Mouse (Mus musculus) CH12.LX (cell line): ENCODE measurements around the gene Cdkl4. TPM values are rescaled to one million over a fixed set of nuclear protein-coding genes. Genes with fewer than 3 reads are reported as not detected.

Experiments used
- DNase-seq: peaks from one replicate; pipeline ENCODE4 v3.0.0-alpha.2; 2013; ENCODE audit errors: extremely low read depth
- H3K27ac ChIP-seq: 2 replicates; pipeline ENCODE4 v1.5.1; 2012; ENCODE audit warnings: low read depth, mild to moderate bottlenecking, control low read depth, moderate library complexity; ENCODE audit not compliant: insufficient read depth
- H3K27me3 ChIP-seq: replicated peaks from 2 replicates; pipeline ENCODE3; 2012; ENCODE audit warnings: inconsistent platforms
- H3K36me3 ChIP-seq, 2 experiments: replicated peaks in 1 of 2; 2 replicates each; pipeline versions ENCODE3 to v1.6.1; 2012; ENCODE audit warnings: inconsistent platforms in 1 of 2, low read length in 1 of 2, mild to moderate bottlenecking in 1 of 2, mixed read lengths in 1 of 2, moderate library complexity in 1 of 2; ENCODE audit not compliant: control insufficient read depth in 1 of 2, insufficient read depth in 1 of 2
- H3K4me1 ChIP-seq, 2 experiments: 2 replicates each; pipeline ENCODE4 v1.6.1; 2012; ENCODE audit warnings: inconsistent platforms in 1 of 2, moderate library complexity in 1 of 2; ENCODE audit not compliant: insufficient read depth in 2 of 2, control insufficient read depth in 1 of 2
- H3K4me2 ChIP-seq: 2 replicates; pipeline ENCODE4 v1.6.1; 2012; ENCODE audit warnings: low read depth, mild to moderate bottlenecking, control low read depth; ENCODE audit not compliant: poor library complexity, insufficient read depth, severe bottlenecking
- H3K4me3 ChIP-seq, 3 experiments: fragments of 150-350 bp in 1 of 3; sonication (generic) in 1 of 3; replicated peaks in 1 of 3; 2 replicates each; pipeline versions ENCODE3 to v1.5.1; 2011 to 2012; ENCODE audit warnings: low read depth in 2 of 3, low read length in 2 of 3, mild to moderate bottlenecking in 2 of 3, moderate library complexity in 2 of 3, control low read depth in 1 of 3, improper control_type of control experiment in 1 of 3, inconsistent platforms in 1 of 3, mixed read lengths in 1 of 3; ENCODE audit not compliant: poor library complexity in 1 of 3
- H3K79me2 ChIP-seq: replicated peaks from 2 replicates; pipeline ENCODE4 v1.6.1; 2012; ENCODE audit warnings: mild to moderate bottlenecking, moderate library complexity; ENCODE audit not compliant: control insufficient read depth, poor library complexity, insufficient read depth, severe bottlenecking; ENCODE audit errors: extremely low read depth
- H3K9ac ChIP-seq: 2 replicates; pipeline ENCODE4 v1.6.1; 2012; ENCODE audit warnings: low read depth, mild to moderate bottlenecking, control low read depth, moderate library complexity; ENCODE audit not compliant: insufficient read depth
- H3K9me3 ChIP-seq: replicated peaks from 2 replicates; pipeline ENCODE3; 2012; ENCODE audit warnings: low read length, inconsistent platforms, mixed read lengths
- CHD1 ChIP-seq: IDR thresholded peaks from 2 replicates; pipeline ENCODE4 v1.6.1; 2012; ENCODE audit warnings: low read depth, low read length, improper control_type of control experiment, inconsistent platforms
- CTCF ChIP-seq, 2 experiments: IDR thresholded peaks in 1 of 2; conservative IDR thresholded peaks in 1 of 2; 2 replicates each; pipeline ENCODE4 v1.5.1; 2011 to 2012; ENCODE audit warnings: low read depth in 2 of 2, low read length in 2 of 2, improper control_type of control experiment in 1 of 2, inconsistent platforms in 1 of 2, mild to moderate bottlenecking in 1 of 2, moderate library complexity in 1 of 2
- E2F4 ChIP-seq: IDR thresholded peaks from 2 replicates; pipeline ENCODE4 v1.6.1; 2011; ENCODE audit warnings: low read depth, low read length, improper control_type of control experiment; ENCODE audit not compliant: insufficient replicate concordance
- ETS1 ChIP-seq: conservative IDR thresholded peaks from 2 replicates; pipeline ENCODE4 v1.6.1; 2012; ENCODE audit warnings: low read depth, mild to moderate bottlenecking, inconsistent platforms, low read length, improper control_type of control experiment, moderate library complexity
- HCFC1 ChIP-seq: IDR thresholded peaks from 2 replicates; pipeline ENCODE4 v1.6.1; 2012; ENCODE audit warnings: low read depth, mild to moderate bottlenecking, inconsistent platforms, low read length, improper control_type of control experiment
- JUN ChIP-seq: IDR thresholded peaks from 2 replicates; pipeline ENCODE4 v1.6.1; 2011; ENCODE audit warnings: low read depth, mild to moderate bottlenecking, low read length, improper control_type of control experiment, moderate library complexity; ENCODE audit not compliant: insufficient read depth
- JUND ChIP-seq: conservative IDR thresholded peaks from 2 replicates; pipeline ENCODE4 v1.6.1; 2011; ENCODE audit warnings: low read depth, low read length, improper control_type of control experiment
- MAFK ChIP-seq: IDR thresholded peaks from 2 replicates; pipeline ENCODE4 v1.6.1; 2011; ENCODE audit warnings: low read length, improper control_type of control experiment; ENCODE audit not compliant: insufficient replicate concordance
- MAX ChIP-seq: IDR thresholded peaks from 2 replicates; pipeline ENCODE4 v1.6.1; 2011; ENCODE audit warnings: low read length, improper control_type of control experiment
- MAZ ChIP-seq: IDR thresholded peaks from 2 replicates; pipeline ENCODE4 v1.6.1; 2012; ENCODE audit warnings: low read depth, mild to moderate bottlenecking, inconsistent platforms, low read length, improper control_type of control experiment, moderate library complexity
- MEF2A ChIP-seq: IDR thresholded peaks from 2 replicates; pipeline ENCODE4 v1.6.1; 2014; ENCODE audit warnings: low read depth, mild to moderate bottlenecking, inconsistent platforms, low read length, improper control_type of control experiment, borderline replicate concordance
- MYC ChIP-seq: IDR thresholded peaks from 2 replicates; pipeline ENCODE4 v1.6.1; 2011; ENCODE audit warnings: low read depth, mild to moderate bottlenecking, improper control_type of control experiment, low read length
- NRF1 ChIP-seq: IDR thresholded peaks from 2 replicates; pipeline ENCODE4 v1.6.1; 2014; ENCODE audit warnings: low read depth, mild to moderate bottlenecking, inconsistent platforms, low read length, improper control_type of control experiment, moderate library complexity
- PAX5 ChIP-seq: IDR thresholded peaks from 2 replicates; pipeline ENCODE4 v1.6.1; 2012; ENCODE audit warnings: low read length, inconsistent platforms, mixed read lengths
- RAD21 ChIP-seq: IDR thresholded peaks from 2 replicates; pipeline ENCODE4 v1.6.1; 2011; ENCODE audit warnings: low read depth, mild to moderate bottlenecking, low read length, improper control_type of control experiment, moderate library complexity
- SIN3A ChIP-seq: IDR thresholded peaks from 2 replicates; pipeline ENCODE4 v1.6.1; 2012; ENCODE audit warnings: low read length, improper control_type of control experiment, inconsistent platforms
- SMC3 ChIP-seq: IDR thresholded peaks from 2 replicates; pipeline ENCODE4 v1.6.1; 2011; ENCODE audit warnings: low read depth, low read length, improper control_type of control experiment
- TBP ChIP-seq: conservative IDR thresholded peaks from 2 replicates; pipeline ENCODE4 v1.6.1; 2011; ENCODE audit warnings: low read depth, low read length, improper control_type of control experiment
- TCF12 ChIP-seq: IDR thresholded peaks from 2 replicates; pipeline ENCODE4 v1.6.1; 2014; ENCODE audit warnings: low read depth, mild to moderate bottlenecking, inconsistent platforms, low read length, improper control_type of control experiment
- UBTF ChIP-seq: IDR thresholded peaks from 2 replicates; pipeline ENCODE4 v1.6.1; 2012; ENCODE audit warnings: low read depth, mild to moderate bottlenecking, inconsistent platforms, low read length, improper control_type of control experiment, moderate library complexity
- USF1 ChIP-seq: IDR thresholded peaks from 2 replicates; pipeline ENCODE4 v1.6.1; 2014; ENCODE audit warnings: low read depth, mild to moderate bottlenecking, inconsistent platforms, low read length, improper control_type of control experiment
- USF2 ChIP-seq: conservative IDR thresholded peaks from 2 replicates; pipeline ENCODE4 v1.6.1; 2011; ENCODE audit warnings: low read depth, low read length, improper control_type of control experiment
- ZKSCAN1 ChIP-seq: IDR thresholded peaks from 2 replicates; pipeline ENCODE4 v1.6.1; 2012; ENCODE audit warnings: low read depth, inconsistent platforms, low read length, improper control_type of control experiment, borderline replicate concordance
- ZMIZ1 ChIP-seq: IDR thresholded peaks from 2 replicates; pipeline ENCODE4 v1.6.1; 2012; ENCODE audit warnings: low read depth, mild to moderate bottlenecking, inconsistent platforms, low read length, improper control_type of control experiment
- dilution Hi-C: fragments of 300-500 bp; cut with MboI; formaldehyde crosslinking; loops from 2 replicates; pipeline ENCODE4 v1.14.3; 2020; ENCODE audit warnings: low sequenced_read_pairs; ENCODE audit not compliant: extremely low pct_unique_long_range_greater_than_20kb, extremely low pct_ligation_motif_present
- in situ Hi-C: fragments of 300-500 bp; cut with MboI; formaldehyde crosslinking; loops from 3 replicates; pipeline ENCODE4 v1.14.3; 2019; ENCODE audit warnings: low sequenced_read_pairs, low pct_ligation_motif_present, low pct_unique_long_range_greater_than_20kb, mixed read lengths
- polyA plus RNA-seq: library from polyadenylated mRNA; unstranded; fragments of >175 nt; gene quantifications from 2 replicates; pipeline ENCODE4 v1.2.1, GENCODE M21; 2012; ENCODE audit warnings: low read depth; ENCODE audit not compliant: insufficient read length
- total RNA-seq, 2 experiments: library from RNA; depleted of rRNA; stranded (reverse); fragments of 300-350 nt in 1 of 2; fragments of >200 nt in 1 of 2; gene quantifications; 2 replicates each; pipeline ENCODE4 v1.2.3; 2012 to 2014

Gene Cdkl4
- total and polyA plus RNA-seq, 3 experiments: 0.76 to 2.0 (median 1.2) TPM

- TF ChIP-seq MYC (no peak), CHD1 (no peak), PAX5 (no peak), RAD21 (peak; percentile 30), MAX (no peak), CTCF (conservative IDR thresholded peaks at IDR 0.05 in 1 of 2, IDR thresholded peaks at IDR 0.05 in 1 of 2; ENCODE audit: low read depth in 2 of 2, low read length in 2 of 2) (peak; percentile 31 to 57; a peak in 3 of 4 replicates), SMC3 (peak; percentile 22; the same call in 1 of the 2 replicates)
- TF ChIP-seq, all 38 proteins: peak for 3
- H3K4me3 ChIP-seq: no peak overlapping the region
- no peak overlapping the region for H3K4me2 ChIP-seq
- H3K36me3 ChIP-seq: peaks cover 12 to 62% of the 10 kb centered on the region in 2 experiments
- H3K27me3 ChIP-seq: no peaks in the 10 kb centered on the region
- H3K27ac ChIP-seq: no peak overlapping the region
- H3K9me3 ChIP-seq: peaks cover 5% of the 10 kb centered on the region
- H3K9ac ChIP-seq: no peak overlapping the region
- no peaks in the 10 kb centered on the region for H3K79me2 ChIP-seq
- in situ Hi-C loops (no loop called here), dilution Hi-C loops (no loop called here)
- peak; percentile 49 for DNase-seq
- H3K4me1 ChIP-seq: peaks cover 2 to 7% of the 10 kb centered on the region in 2 experiments; a peak in 2 of 4 replicates
Measured at GRCm38 (mm10) chr17:80601371-80601770, 23.8 kb upstream of the Cdkl4 start.

GRCm38 (mm10) chr17:80583051-80583450 lies 5.4 kb upstream of the Cdkl4 start:
- Histone ChIP-seq H3K4me3 (no peak overlapping the region), H3K4me1 (peaks cover 0 to 19% of the 10 kb centered on the region in 2 experiments; a peak in 3 of 4 replicates), H3K9me3 (no peaks in the 10 kb centered on the region), H3K9ac (no peak overlapping the region), H3K79me2 (no peaks in the 10 kb centered on the region), H3K36me3 (peaks cover 0 to 13% of the 10 kb centered on the region in 2 experiments), H3K27me3 (no peaks in the 10 kb centered on the region), H3K27ac (no peak overlapping the region), H3K4me2 (no peak overlapping the region)
- no peak for TF ChIP-seq MAFK
- TF ChIP-seq CTCF (conservative IDR thresholded peaks at IDR 0.05 in 1 of 2, IDR thresholded peaks at IDR 0.05 in 1 of 2; ENCODE audit: low read depth in 2 of 2, low read length in 2 of 2): no peak
- no peak for TF ChIP-seq ZMIZ1
- no peak for TF ChIP-seq USF2
- TF ChIP-seq JUND: no peak
- no peak for DNase-seq
- dilution Hi-C loops (no loop called here), in situ Hi-C loops (no loop called here)

DNA sequence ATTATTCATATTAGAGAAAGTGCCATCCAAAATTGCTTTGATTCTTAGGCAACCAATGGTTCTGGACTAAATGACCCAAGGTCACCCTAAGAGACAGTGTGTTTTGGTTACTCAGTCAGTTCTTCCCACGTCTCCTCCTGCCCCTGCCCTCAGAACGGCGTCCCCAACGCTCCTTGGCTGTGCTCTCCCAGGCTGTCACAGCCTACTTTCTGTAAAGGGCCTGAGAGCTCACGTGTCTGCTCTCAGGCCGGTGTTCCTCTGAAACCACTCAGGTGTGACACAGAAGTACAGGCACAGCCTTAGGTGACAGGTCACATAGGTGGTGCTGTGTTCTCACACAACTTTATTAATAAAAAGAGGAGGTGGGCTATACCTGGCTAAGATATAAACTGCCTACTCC lies 2.3 kb upstream of the Cdkl4 start:
- dilution Hi-C loops (no loop called here), in situ Hi-C loops (no loop called here)
- Histone ChIP-seq H3K4me3 (no peak overlapping the region), H3K27me3 (no peaks in the 10 kb centered on the region), H3K4me2 (no peak overlapping the region), H3K9ac (no peak overlapping the region), H3K79me2 (no peaks in the 10 kb centered on the region), H3K4me1 (peaks cover 0 to 35% of the 10 kb centered on the region in 2 experiments; a peak in 3 of 4 replicates), H3K27ac (no peak overlapping the region), H3K9me3 (no peaks in the 10 kb centered on the region), H3K36me3 (peaks cover 0 to 13% of the 10 kb centered on the region in 2 experiments)
- TF ChIP-seq MAZ (no peak), JUN (no peak), TBP (no peak), USF1 (no peak), PAX5 (no peak), TCF12 (no peak), UBTF (no peak), SIN3A (no peak), ETS1 (no peak), CTCF (conservative IDR thresholded peaks at IDR 0.05 in 1 of 2, IDR thresholded peaks at IDR 0.05 in 1 of 2; ENCODE audit: low read depth in 2 of 2, low read length in 2 of 2) (no peak), E2F4 (no peak), CHD1 (no peak), ZKSCAN1 (no peak), HCFC1 (no peak), SMC3 (no peak), ZMIZ1 (no peak), NRF1 (no peak), MAX (no peak), MEF2A (no peak)
- DNase-seq: no peak
